Mouse (Mus musculus): ENCODE data around the gene Hist1h2ao.
"Not testable (repeated sequence)": the region's sequence is repeated elsewhere in the genome, so short reads cannot be mapped to it uniquely, and the experiment has no call there.

The Hist1h2ao gene

DNA sequence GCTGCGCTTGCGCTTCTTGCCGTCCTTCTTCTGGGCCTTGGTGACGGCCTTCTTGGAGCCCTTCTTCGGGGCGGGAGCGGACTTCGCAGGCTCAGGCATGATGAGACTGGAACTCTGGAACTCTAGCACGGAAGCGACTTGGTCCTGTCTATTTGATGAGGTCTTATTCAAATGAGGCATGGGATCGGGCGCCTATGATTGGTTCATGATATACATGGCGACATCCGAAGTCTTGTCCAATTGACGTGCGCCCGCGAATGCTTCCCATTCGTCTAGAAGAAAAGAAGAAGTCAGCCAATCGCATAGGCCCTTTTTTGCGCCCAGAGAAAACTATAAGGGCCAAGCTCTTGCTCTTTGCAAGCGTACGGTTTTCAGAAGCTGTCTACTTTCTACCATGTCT is at the start of gene Hist1h2ao, which contains the start of gene Hist1h2bq:
Gene Hist1h2ao, plus strand, starts transcription at position 393 of the 400 bp plus-strand sequence.
Gene Hist1h2bq, minus strand, starts transcription at position 125 of the 400 bp plus-strand sequence.
- DNase-seq (ENCODE audit: low read depth, low spot score) = not testable (repeated sequence)

DNA sequence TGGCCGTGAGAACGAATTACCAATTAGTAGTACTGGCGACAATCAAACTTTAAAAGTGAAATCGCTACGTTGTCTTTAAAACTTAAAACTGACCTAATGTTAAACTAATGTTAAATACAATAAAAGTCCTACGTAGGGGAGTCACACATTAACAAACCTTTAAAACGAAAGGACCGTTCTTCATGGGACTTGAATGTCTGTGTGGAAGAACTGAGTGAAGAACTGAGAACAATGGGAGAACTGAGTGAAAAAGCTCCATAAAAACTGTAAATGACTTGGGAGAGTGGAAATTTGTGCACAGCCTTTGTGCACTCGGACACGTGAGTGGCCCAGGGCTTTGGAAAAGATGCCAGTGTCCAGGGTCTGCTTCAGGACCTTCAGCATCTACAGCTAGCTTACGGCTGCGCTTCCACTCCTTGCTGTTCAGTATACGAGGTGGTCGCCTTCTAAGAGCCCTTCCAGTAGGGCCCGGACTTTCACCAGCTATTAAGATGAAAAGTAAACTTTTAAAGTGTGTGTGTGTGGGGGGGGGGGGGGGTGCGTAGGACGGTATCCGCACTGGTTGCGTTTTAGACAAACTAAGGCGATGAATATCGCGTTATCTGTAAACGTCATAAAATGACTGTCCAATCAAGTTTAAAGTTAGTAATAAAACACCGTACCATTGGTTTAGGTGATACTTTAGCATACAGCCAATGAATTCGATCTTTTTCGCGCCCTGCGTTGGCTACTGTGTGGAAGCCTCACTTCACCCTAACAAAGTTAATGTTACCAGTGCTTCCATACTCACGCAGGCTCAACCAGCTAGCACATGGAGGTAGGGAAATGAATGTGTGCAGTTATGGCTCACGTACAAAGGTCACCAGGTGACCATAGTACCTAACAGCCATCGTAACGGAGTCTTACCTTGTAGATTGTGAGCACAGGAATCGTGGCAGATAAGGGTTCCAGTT is 31.2 kb upstream of the Hist1h2ao start:
- DNase-seq (ENCODE audit: low read depth, low spot score) = peak; percentile 78

DNA sequence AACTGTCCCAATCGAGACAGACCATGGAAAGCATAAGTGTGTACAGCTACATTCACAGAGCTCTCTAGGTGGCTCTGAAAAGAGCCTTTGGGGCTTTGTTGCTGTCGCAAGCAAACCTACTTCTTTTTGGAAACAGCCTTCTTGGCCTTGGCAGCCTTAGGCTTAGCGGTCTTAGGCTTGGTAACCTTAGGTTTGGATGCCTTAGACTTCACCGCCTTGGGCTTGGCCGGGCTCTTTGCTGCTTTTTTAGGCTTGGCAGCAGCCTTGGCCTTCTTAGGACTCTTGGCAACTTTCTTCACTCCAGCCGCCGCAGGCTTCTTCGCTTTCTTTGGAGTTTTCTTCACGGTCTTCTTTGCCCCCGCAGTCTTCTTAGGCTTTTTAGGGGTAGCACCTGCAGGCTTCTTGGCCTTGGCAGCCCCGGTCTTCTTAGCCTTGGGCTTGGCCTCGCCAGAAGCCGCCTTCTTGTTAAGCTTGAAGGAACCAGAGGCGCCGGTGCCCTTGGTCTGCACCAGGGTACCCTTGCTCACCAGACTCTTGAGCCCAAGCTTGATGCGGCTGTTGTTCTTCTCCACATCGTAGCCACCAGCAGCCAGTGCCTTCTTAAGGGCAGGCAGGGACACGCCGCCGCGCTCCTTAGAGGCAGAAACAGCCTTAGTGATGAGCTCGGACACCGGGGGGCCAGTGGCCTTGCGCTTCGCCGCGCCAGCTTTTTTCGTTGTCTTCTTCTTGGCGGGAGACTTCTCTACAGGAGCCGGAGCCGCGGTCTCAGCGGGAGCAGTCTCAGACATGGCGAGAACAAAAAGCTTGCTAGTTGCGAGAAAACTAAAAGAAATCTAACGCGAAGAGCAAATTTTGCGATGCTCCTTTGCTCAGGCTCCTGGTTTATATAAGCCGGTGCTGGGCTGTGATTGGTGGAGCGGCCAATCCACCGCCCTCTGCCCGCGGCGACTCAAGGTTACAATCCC is 30.2 kb upstream of the Hist1h2ao start, which contains the start of gene Hist1h1b:
Gene Hist1h1b, minus strand, starts transcription at position 859 of the 965 bp plus-strand sequence.
- peak; percentile 71 for DNase-seq (ENCODE audit: low read depth, low spot score)

DNA sequence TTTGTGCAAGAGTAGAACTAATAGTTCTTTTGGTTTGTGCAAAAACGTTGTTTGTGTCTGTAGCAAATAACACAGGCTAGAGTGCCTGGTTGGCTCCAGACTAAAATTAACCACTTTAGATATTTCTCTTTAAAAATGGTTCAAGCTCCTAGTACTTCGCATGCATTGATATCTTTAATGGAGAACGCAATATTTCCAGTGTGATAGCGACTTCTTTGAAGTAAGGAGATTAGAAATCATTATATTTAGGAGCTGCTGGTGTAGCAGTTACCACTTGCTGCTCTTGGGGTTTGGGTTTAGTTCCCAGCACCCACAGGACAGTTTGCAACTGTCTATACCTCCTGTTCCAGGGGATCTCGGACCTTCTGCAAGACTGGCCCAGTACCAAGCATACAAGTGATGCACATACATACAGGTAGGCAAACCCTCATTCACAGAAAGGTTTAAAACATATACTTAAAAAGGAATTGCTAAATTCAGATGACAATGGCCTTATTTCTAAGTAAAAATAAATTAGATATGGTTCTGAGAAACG is 29.2 kb upstream of the Hist1h2ao start:
- DNase-seq (ENCODE audit: low read depth, low spot score) = no peak

DNA sequence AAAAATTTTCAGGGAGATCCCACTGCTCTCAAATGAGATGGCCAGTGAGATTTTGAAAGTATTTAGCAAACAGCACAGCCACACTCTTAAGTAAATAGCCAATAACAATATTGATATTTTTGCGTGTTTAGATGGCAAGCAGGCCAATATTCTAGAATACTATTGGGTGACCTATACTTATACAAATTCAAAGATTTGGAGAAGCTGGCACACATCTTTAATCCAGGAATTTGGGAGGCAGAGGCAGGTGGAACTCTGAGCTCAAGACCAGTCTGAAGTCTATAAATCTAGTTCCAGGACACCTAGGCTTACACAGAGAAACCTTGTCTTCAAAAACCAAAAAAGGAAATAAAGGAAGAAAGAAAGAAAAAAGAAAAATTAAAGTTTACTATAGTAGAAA is 28.6 kb upstream of the Hist1h2ao start:
- no peak for DNase-seq (ENCODE audit: low read depth, low spot score)

DNA sequence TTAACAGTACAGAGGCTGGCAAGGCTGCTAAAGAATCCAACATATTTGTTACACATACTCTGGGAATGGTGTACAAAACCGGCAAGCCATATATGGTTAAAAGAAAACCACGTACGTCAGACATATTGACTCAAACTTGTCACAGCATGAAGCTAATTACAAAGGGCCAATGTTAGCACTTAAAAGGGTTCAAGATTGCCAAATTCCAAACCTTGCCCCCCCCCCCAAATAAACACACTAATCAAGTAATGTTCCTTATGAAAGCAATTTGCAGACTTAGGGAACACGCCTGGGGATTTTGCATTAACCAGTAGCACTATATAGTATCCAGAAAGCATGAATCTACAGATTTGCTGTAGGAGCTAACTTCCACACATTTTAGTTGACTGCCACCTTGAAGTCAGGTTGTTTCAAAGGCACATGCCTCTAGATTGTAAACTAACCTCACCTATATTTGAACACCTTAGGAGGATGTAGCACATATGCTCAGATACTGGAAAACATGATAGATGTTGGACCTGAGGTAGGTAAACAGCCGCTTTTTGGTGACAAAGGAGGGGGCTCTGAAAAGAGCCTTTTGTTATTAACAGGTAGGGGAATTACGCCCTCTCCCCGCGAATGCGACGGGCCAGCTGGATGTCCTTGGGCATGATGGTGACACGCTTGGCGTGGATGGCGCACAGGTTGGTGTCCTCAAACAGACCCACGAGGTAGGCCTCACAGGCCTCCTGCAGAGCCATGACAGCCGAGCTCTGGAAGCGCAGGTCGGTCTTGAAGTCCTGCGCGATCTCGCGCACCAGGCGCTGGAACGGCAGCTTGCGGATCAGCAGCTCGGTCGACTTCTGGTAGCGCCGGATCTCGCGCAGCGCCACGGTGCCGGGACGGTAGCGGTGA is 27.7 kb upstream of the Hist1h2ao start:
- DNase-seq (ENCODE audit: low read depth, low spot score) = not testable (repeated sequence)

DNA sequence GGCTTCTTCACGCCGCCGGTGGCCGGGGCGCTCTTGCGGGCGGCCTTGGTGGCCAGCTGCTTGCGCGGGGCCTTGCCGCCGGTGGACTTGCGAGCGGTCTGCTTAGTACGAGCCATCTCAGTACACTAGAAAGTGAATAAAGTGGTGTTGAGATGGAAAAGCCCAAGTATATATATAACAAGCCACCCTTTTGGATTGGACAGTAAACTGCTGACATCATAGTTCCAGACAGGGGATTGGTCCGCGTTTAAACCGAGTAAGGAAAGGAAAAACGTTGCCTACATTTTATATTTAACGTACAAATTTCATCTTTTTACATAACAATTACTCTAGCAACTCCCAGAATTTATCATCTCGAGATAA is 27.0 kb upstream of the Hist1h2ao start, which contains the start of gene Hist1h3i:
Gene Hist1h3i, minus strand, starts transcription at position 116 of the 363 bp plus-strand sequence.
- DNase-seq (ENCODE audit: low read depth, low spot score) = peak; percentile 84

DNA sequence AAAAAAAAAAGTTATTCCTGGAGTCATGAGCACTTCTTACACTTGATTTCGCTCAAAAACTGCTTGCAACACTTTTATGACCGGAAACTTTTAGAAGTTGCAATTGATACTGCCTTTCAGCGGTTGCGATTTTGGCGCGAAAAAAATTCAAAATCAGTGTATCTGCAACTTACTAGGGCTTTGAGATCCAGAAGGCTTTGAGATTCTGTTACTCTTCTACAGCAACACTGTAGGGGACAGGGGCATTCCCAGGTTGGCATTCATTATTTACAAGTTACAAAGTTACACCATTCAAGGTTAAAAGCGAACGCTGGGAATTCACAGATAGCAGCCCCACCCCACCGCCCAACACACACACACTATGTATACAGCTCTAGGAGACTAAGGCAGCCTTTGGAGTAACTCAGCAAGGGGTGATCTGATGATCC is 26.5 kb upstream of the Hist1h2ao start:
- DNase-seq (ENCODE audit: low read depth, low spot score) = no peak

DNA sequence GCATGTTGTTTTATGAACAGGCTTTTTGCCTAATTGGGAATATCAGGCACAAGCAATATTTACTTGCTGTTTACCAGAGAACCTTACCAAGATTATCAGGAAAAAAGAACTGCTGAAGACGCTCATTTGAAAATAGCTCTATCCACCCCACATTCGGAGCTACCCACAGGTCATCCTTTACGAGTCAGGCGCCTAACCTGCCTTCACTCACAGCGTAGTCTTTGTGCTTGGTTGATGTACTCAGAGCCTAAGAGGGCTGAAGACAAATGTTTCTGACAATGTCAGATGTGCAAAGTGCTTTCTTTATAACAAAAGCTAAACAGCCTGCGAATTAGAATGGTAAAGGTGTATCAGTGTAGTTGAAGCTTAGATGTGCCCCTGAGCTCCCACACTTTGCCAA is 26.0 kb upstream of the Hist1h2ao start:
- no peak for DNase-seq (ENCODE audit: low read depth, low spot score)

DNA sequence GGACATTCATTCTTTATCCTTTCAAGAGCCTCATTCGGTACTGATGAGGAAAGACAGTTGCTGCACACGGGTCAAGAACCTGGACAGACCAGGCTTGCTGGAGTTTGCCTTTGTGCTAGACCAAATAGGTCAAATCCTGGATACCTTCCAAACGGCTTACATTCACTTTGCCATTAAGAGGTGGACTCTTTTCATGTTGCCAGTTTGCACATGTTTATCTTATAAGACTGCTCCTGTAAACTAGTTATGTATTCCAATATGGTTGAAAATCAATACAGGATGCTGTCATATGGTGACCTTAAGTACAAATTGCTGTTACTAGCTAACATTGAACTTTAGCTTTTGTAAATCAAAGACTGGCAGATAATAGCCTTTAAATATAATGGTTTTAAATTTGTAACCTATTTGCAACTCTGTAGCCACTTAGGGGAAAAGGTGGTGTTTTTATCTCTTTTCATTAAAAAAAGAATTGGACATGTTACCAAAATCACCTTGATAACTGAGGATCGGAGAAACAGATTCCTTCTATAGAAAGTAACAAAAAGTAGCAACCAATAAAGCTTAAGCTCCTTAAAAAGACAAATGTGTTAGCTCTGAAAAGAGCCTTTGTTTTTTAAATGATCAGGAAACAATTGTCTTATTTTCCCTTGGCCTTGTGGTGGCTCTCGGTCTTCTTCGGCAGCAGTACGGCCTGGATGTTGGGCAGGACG is 23.9 kb upstream of the Hist1h2ao start:
- no peak for DNase-seq (ENCODE audit: low read depth, low spot score)

DNA sequence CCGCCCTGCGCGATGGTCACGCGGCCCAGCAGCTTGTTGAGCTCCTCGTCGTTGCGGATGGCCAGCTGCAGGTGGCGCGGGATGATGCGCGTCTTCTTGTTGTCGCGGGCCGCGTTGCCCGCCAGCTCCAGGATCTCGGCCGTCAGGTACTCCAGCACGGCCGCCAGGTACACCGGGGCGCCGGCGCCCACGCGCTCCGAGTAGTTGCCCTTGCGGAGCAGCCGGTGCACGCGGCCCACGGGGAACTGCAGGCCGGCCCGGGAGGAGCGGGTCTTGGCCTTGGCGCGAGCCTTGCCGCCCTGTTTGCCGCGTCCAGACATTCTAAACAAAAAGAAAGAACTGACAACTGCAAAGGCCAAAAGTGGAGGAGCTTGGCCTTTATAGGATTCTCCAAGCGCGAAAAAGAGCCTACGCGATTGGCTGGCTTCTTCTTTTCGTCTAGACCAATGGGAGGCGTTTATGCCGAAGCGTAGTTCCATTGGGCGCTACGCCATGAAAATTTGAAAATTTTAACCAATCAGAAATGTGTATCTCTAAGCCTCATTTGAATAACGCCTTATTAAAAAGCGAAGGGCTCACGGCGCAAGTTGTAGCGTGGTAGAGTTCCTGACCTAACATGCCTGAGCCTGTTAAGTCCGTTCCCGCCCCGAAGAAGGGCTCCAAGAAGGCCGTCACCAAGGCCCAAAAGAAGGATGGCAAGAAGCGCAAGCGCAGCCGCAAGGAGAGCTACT is 23.2 kb upstream of the Hist1h2ao start, which contains the start of the genes Hist1h2an and Hist1h2bp:
Gene Hist1h2an, minus strand, starts transcription at position 320 of the 731 bp plus-strand sequence.
Gene Hist1h2bp, plus strand, starts transcription at position 563 of the 731 bp plus-strand sequence.
- DNase-seq (ENCODE audit: low read depth, low spot score) = peak; percentile 93

DNA sequence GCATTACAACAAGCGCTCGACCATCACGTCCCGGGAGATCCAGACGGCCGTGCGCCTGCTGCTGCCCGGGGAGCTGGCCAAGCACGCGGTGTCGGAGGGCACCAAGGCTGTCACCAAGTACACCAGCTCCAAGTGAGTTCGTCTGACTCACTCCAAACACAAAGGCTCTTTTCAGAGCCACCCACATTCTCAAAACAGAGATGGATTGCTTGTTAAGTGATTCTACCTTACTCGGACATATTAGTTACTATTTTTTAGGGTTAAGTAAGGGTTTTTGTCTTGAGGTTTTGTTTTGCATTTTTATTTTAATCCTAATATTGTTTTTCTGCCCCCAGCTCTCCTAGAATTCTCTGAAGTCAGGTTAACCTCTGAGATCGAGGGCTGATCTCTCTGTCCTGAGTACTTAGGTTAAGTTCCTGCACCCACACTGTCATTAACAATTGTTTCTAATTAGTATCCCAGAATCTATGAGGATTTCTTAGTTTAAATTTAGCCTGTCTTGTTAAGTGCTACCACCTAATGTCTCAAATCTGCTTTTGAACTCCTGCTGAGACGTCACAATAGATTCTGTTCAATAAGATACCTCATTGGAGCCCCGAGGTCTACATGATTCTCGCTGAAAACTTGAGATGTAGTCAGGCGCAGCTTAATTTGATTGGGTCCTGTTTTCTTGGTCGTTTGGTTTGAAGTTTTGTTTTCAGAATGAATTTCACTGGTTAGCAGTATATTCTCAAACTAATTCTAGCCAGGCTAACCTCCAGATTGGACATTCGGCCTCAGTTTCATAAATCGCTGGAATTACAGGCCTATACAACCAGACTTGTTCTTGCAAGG is 22.3 kb upstream of the Hist1h2ao start:
- no peak for DNase-seq (ENCODE audit: low read depth, low spot score)

DNA sequence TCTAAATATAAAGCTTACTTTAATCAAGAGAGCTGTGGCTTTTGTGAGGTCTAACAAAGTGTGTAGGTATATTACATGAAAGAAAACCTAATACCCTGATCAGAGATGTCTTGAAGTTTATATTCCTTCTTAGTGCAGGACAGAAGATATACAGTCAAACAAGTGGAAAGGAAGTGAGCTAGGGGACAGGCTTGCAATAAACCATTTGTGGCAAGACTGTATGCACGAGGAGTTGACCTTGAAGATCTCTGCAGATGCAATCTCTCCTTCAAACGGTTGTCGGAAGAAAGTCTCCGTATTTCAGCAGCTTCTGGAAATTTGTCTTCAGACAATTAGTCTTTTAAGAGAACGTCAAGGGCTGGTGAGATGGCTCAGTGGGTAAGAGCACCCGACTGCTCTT is 20.3 kb upstream of the Hist1h2ao start:
- no peak for DNase-seq (ENCODE audit: low read depth, low spot score)

DNA sequence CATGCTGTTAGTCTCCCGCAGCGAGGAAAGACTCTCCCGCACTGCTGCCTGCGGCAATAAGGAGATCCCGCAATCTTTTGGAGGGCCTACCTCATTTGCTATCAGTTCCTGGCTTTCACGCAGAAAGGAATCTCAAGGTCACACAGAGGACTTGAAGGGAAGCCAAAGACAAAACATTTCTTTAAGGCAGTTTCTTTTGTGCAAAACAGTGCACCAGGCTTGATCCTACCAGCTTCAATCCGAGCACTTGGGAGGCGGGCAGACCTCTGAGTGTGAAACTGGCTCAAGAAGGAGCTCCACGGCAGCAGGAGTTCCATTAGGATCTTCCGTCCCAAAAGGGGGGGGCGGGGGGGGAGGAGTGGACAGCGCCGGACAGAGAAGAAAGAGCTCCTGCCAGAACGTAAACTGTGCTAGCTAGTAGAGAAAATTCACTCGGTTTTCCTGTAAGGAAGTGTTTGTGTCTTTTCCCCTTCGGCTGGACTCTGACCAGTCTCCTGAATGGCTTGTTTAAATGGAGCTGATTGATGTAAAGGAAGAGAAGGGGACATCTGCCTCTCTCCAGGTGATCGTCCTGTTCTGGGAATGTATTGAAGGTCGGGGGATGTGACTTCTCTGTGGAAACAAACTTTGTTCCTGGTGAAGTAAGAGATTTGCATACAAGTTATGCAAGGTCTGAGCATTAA is 19.5 kb upstream of the Hist1h2ao start:
- DNase-seq (ENCODE audit: low read depth, low spot score) = no peak

DNA sequence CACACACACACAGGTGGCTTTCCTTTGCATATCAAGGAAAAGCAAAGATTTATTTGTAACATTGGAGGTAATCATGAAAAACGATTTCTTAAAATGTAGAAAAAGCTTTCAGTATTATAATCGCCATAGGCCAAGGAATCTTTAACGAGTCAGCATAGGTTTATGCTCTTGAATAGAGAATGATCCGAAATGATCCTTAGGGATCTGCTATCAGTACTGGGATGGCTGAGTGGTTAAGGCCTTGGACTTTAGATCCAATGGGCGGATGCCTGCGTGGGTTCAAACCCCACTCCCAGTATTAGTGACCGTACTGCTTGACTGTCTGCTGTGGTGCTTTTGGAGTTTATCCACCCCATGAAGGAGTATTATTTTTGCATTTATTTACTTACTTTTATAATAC is 14.7 kb upstream of the Hist1h2ao start:
- no peak for DNase-seq (ENCODE audit: low read depth, low spot score)

DNA sequence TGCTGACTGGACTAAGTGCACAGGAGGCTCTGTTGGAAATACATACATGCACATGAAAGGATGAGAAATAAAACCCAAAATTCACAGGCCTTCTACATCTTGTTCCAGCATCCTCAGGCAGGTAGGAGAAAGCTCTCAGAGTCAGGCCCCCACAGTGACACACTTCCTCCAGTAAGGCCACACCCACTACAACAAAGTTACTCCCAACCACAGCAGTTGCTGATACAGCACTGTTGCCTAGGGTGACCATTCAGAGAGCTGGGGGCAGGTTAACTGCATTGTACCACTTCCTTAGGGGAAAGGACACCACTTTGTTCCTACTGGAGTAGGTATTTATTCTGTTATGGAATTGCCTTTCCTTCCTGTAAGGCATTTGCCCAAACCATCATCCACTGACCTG is 13.1 kb upstream of the Hist1h2ao start:
- not testable (repeated sequence) for DNase-seq (ENCODE audit: low read depth, low spot score)

DNA sequence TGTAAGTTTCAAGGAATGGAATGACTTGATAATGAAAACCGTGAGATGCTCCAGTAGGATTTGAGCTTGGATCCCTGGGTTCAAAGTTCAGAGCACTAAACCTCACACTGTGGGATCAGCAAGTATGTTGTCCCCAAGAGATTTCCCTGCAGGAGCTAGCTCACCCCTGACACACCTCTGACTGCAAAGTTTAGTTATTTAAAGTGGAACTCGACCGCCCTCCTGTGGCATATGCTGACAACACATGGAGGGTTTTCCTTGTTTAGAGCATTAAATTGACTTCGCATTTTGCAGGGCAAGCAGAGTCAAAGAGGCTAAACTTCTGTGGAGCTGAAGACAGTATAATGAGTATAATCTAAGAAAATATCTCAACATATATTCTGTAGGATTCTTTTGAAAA is 7.2 kb upstream of the Hist1h2ao start:
- not testable (repeated sequence) for DNase-seq (ENCODE audit: low read depth, low spot score)
